Mouse (Mus musculus) heart, embryonic 12.5 days (tissue): ENCODE data around the gene Yars. TPM values are rescaled to one million over a fixed set of nuclear protein-coding genes. Genes with fewer than 3 reads are reported as not detected.
A peak's percentile ranks its signal among the peaks of the same experiment; 100 is the strongest.

Experiments used
- ATAC-seq: fragments of 200-750 bp; cut with Nextera tagmentation; 2 replicates; pipeline ENCODE4 v1.8.0; 2017; ENCODE audit warnings: moderate TSS enrichment, moderate library complexity; ENCODE audit not compliant: insufficient number of reproducible peaks, low FRiP score
- H3K27ac ChIP-seq: fragments of 300-500 bp; sonication (generic); 2 replicates; pipeline ENCODE4 v1.5.1; 2016; ENCODE audit warnings: mild to moderate bottlenecking, moderate library complexity; ENCODE audit not compliant: poor library complexity, severe bottlenecking
- H3K27me3 ChIP-seq: fragments of 300-500 bp; sonication (generic); replicated peaks from 2 replicates; pipeline ENCODE4 v1.6.1; 2016; ENCODE audit warnings: mild to moderate bottlenecking, moderate library complexity
- H3K36me3 ChIP-seq: fragments of 300-500 bp; sonication (generic); 2 replicates; pipeline ENCODE4 v1.6.1; 2016; ENCODE audit warnings: mild to moderate bottlenecking, moderate library complexity
- H3K4me1 ChIP-seq: fragments of 300-500 bp; sonication (generic); replicated peaks from 2 replicates; pipeline ENCODE4 v1.6.1; 2016; ENCODE audit warnings: mild to moderate bottlenecking
- H3K4me2 ChIP-seq: fragments of 300-500 bp; sonication (generic); 2 replicates; pipeline ENCODE4 v1.6.1; 2016; ENCODE audit warnings: mild to moderate bottlenecking, moderate library complexity
- H3K4me3 ChIP-seq: fragments of 300-500 bp; sonication (generic); 2 replicates; pipeline ENCODE4 v1.5.1; 2016; ENCODE audit warnings: mild to moderate bottlenecking
- H3K9ac ChIP-seq: fragments of 300-500 bp; sonication (generic); 2 replicates; pipeline ENCODE4 v1.6.1; 2016; ENCODE audit warnings: mild to moderate bottlenecking, moderate library complexity
- H3K9me3 ChIP-seq: fragments of 300-500 bp; sonication (generic); replicated peaks from 2 replicates; pipeline ENCODE4 v1.6.1; 2016; ENCODE audit warnings: mild to moderate bottlenecking, moderate library complexity
- WGBS: fragments of 180-500 bp; shearing (Covaris S2); methylation state at CpG from one replicate; pipeline ENCODE4 v1.1.7; 2016; 5-methylcytosine and 5-hydroxymethylcytosine counted together
- polyA plus RNA-seq: library from polyadenylated mRNA; unstranded; fragments of >200 nt; fragmentation: Nextera tagmentation; extraction: Ambion mirVana; gene quantifications from 2 replicates; pipeline ENCODE4 v1.2.1, GENCODE M21; 2016

Yars gene
- polyA plus RNA-seq, 1 experiment from 2014 or later, result 49.3 TPM

DNA sequence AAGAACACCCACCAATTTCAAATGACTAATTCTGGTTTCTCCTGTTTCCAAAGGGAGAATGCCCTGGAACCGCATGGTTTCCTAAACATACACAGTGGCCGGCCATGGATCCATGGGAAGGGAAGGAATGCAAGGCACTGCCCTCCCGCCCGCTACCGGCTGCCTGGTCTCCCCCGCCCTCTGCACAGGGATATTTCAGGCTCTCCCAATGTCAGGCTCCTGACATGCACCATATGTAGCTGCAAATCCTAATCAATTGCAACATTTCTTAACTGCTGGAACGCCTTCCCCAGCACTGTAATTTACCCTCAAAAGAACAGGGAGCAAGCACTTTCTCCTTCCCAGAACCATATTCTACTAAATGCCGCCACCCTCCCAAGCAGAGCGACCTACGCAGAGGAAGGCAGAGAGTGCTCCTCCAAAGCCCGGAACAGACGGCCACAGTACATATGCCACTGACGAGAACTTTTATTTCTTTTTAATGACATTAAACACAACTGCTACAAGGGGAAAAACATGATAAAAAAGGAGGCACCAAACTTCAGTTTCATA, 41.9 kb upstream of the Yars start:
- Histone ChIP-seq H3K27ac (no peak overlapping the region), H3K27me3 (no peaks in the 10 kb centered on the region), H3K9ac (no peak overlapping the region), H3K36me3 (peaks cover 42% of the 10 kb centered on the region), H3K4me3 (no peak overlapping the region), H3K4me1 (peaks cover 44% of the 10 kb centered on the region), H3K9me3 (no peaks in the 10 kb centered on the region), H3K4me2 (no peak overlapping the region)
- no peak for ATAC-seq
- 61% methylated on average over 13 of the region's 13 CpGs for WGBS

DNA sequence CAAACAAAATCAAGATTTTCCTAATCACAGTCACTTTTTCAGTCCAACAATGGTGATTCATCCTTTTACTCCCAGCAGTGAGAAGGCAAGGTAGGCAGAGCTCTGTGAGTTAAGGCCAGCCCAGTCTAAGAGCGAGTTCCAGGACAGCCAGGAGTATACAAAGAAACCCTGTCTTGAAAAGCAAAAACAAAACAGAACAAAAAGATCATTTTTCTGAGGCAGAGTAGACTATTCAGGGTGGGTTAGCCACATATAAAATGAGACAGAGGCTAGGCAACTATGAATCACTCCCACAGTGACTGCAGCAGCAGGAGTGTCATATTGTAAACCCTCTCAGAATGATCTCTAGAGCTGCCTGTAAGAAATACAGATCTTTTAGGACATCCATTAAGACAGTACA, 40.2 kb upstream of the Yars start:
- 78% methylated on average over 1 of the region's 1 CpGs for WGBS
- H3K36me3 ChIP-seq, result peaks cover 50% of the 10 kb centered on the region

GRCm38 (mm10) chr4:129151276-129151811, 38.2 kb upstream of the Yars start:
- no peak overlapping the region for H3K4me2 ChIP-seq
- H3K9ac ChIP-seq, result no peak overlapping the region
- peaks cover 22% of the 10 kb centered on the region for H3K4me1 ChIP-seq
- no peaks in the 10 kb centered on the region for H3K27me3 ChIP-seq
- H3K36me3 ChIP-seq, result peaks cover 67% of the 10 kb centered on the region
- no peaks in the 10 kb centered on the region for H3K9me3 ChIP-seq
- H3K4me3 ChIP-seq, result no peak overlapping the region
- no peak for ATAC-seq
- H3K27ac ChIP-seq, result no peak overlapping the region
- 87% methylated on average over 4 of the region's 4 CpGs for WGBS

More for the DNA sequence above, 40.2 kb upstream of the Yars start:
- Histone ChIP-seq H3K27me3 (no peaks in the 10 kb centered on the region), H3K27ac (no peak overlapping the region), H3K4me1 (peaks cover 36% of the 10 kb centered on the region), H3K9ac (no peak overlapping the region), H3K4me2 (no peak overlapping the region), H3K4me3 (no peak overlapping the region), H3K9me3 (no peaks in the 10 kb centered on the region)
- ATAC-seq, result no peak

GRCm38 (mm10) chr4:129157541-129157940, 32.0 kb upstream of the Yars start:
- WGBS, result 73% methylated on average over 5 of the region's 5 CpGs
- H3K27me3 ChIP-seq, result no peaks in the 10 kb centered on the region
- H3K4me1 ChIP-seq, result peaks cover 12% of the 10 kb centered on the region
- H3K4me2 ChIP-seq, result no peak overlapping the region
- no peaks in the 10 kb centered on the region for H3K9me3 ChIP-seq
- H3K27ac ChIP-seq, result no peak overlapping the region
- peaks cover 60% of the 10 kb centered on the region for H3K36me3 ChIP-seq
- ATAC-seq, result no peak
- no peak overlapping the region for H3K4me3 ChIP-seq
- no peak overlapping the region for H3K9ac ChIP-seq

DNA sequence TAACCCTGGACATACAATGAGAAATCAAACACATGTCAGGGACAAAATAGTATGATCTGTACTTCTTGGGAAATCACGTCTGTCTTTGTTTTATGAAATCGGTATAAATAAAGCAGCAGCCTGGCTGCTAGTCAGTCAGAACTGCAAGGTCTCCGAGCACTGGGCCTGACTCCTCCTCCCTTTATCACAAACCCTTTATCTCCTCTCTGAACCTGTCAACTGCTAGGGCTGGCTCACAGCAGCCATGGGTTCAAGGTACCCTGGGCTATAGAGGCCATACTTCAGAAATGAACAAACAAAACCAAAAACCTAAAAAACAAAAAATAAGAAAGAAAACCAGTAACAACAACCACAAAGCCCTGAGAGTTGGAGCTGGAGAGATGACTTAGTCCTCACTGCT, 31.0 kb upstream of the Yars start:
- no peak for ATAC-seq
- H3K36me3 ChIP-seq, result peaks cover 55% of the 10 kb centered on the region

DNA sequence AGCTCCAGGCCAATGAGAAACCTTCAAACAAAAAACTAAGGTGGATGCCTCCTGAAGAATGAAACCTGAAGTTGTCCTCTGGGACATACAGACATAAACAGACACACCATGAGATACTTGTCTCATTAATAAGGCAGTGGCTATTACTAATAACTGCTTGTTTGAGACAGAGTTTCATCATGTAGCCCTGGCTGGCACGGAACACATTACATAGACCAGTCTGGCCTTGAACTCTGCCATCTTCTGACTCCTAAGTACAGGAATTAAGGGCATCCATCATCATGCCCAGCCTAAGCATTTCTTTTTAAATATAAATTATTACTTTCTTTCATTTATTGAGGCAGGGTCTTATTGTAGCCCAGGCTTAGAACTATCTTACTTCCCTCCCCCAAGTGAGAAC, 28.5 kb upstream of the Yars start:
- Histone ChIP-seq H3K27ac (no peak overlapping the region), H3K27me3 (no peaks in the 10 kb centered on the region), H3K4me2 (no peak overlapping the region), H3K4me1 (peaks cover 12% of the 10 kb centered on the region), H3K36me3 (peaks cover 52% of the 10 kb centered on the region), H3K9ac (no peak overlapping the region), H3K9me3 (no peaks in the 10 kb centered on the region), H3K4me3 (no peak overlapping the region)
- WGBS, result 98% methylated on average over 1 of the region's 1 CpGs
- ATAC-seq, result no peak

More for the DNA sequence above, 31.0 kb upstream of the Yars start:
- Histone ChIP-seq H3K9me3 (no peaks in the 10 kb centered on the region), H3K4me3 (no peak overlapping the region), H3K4me2 (no peak overlapping the region), H3K27ac (no peak overlapping the region), H3K27me3 (no peaks in the 10 kb centered on the region), H3K9ac (no peak overlapping the region), H3K4me1 (peaks cover 12% of the 10 kb centered on the region)
- 24% methylated on average over 3 of the region's 3 CpGs for WGBS

- peaks cover 10% of the 10 kb centered on the region for H3K4me1 ChIP-seq
- 84% methylated on average over 4 of the region's 4 CpGs for WGBS
- H3K27me3 ChIP-seq, result no peaks in the 10 kb centered on the region
- H3K36me3 ChIP-seq, result peaks cover 55% of the 10 kb centered on the region
- H3K4me2 ChIP-seq, result no peak overlapping the region
- no peak overlapping the region for H3K9ac ChIP-seq
- no peak overlapping the region for H3K4me3 ChIP-seq
- no peaks in the 10 kb centered on the region for H3K9me3 ChIP-seq
- H3K27ac ChIP-seq, result no peak overlapping the region
- no peak for ATAC-seq
Observed at GRCm38 (mm10) chr4:129161581-129162255, 27.8 kb upstream of the Yars start.

GRCm38 (mm10) chr4:129172529-129172928, 17.0 kb upstream of the Yars start:
- 80% methylated on average over 1 of the region's 1 CpGs for WGBS
- Histone ChIP-seq H3K9ac (no peak overlapping the region), H3K4me1 (no peaks in the 10 kb centered on the region), H3K27me3 (no peaks in the 10 kb centered on the region), H3K36me3 (peaks cover 77% of the 10 kb centered on the region), H3K27ac (no peak overlapping the region), H3K9me3 (peaks cover 5% of the 10 kb centered on the region; the same call in 1 of the 2 replicates), H3K4me3 (no peak overlapping the region), H3K4me2 (no peak overlapping the region)
- no peak for ATAC-seq

GRCm38 (mm10) chr4:129179560-129179959, 10.0 kb upstream of the Yars start:
- ATAC-seq, result no peak
- WGBS, result 72% methylated on average over 1 of the region's 1 CpGs
- Histone ChIP-seq H3K36me3 (peaks cover 54% of the 10 kb centered on the region), H3K9me3 (no peaks in the 10 kb centered on the region), H3K27me3 (no peaks in the 10 kb centered on the region), H3K27ac (no peak overlapping the region), H3K4me3 (no peak overlapping the region), H3K4me1 (no peaks in the 10 kb centered on the region), H3K9ac (no peak overlapping the region), H3K4me2 (no peak overlapping the region)

GRCm38 (mm10) chr4:129188041-129188659, 1.4 kb upstream of the Yars start:
- H3K27ac ChIP-seq, result peak overlapping the region; percentile 92
- H3K36me3 ChIP-seq, result peaks cover 6% of the 10 kb centered on the region; the same call in 1 of the 2 replicates
- 40% methylated on average over 5 of the region's 5 CpGs for WGBS
- no peaks in the 10 kb centered on the region for H3K27me3 ChIP-seq
- peak overlapping the region; percentile 96 for H3K9ac ChIP-seq
- H3K4me1 ChIP-seq, result peaks cover 20% of the 10 kb centered on the region
- no peaks in the 10 kb centered on the region for H3K9me3 ChIP-seq
- peak overlapping the region; percentile 96 for H3K4me3 ChIP-seq
- ATAC-seq, result no peak
- H3K4me2 ChIP-seq, result peak overlapping the region; percentile 75

DNA sequence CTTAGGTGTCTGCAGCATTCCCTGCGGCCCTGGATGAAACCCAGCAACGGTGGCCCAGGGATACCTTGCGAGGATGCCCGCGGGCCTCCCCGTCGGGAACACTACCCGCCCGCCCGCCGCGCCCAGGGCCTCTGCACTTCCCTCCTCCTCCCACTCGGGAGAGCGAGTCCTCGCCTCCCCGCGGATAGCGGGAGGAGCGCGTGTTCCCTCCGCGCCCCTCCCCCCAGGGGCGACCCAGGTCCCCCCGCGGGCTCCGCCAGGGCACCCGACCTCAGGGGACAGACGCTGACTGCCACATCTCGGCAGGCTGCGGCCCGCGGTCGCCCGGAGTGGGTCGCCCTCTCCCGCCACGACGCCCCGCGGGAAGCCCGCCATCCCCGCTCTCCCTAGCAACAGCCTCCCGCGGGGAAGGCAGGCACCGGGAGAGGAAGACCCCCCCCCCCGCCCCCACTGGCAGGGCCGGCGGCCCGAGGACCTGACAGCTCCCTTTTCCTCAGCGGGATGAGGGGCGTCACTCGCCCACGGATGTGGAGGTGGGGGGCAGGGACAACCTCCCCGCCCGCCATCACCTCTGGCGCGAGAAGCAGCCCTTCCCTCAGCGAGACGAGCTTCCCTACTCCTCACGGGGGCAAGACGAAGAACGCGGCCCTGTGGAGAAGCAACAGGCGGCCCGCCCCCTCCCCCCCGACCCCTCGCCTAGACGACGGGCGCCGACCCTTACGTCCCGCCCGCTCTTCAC, 588 bp upstream of the Yars start:
- peak overlapping the region; percentile 92 for H3K27ac ChIP-seq
- H3K4me3 ChIP-seq, result peak overlapping the region; percentile 96
- ATAC-seq, result peak; percentile 52
- no peaks in the 10 kb centered on the region for H3K27me3 ChIP-seq
- no peaks in the 10 kb centered on the region for H3K9me3 ChIP-seq
- peak overlapping the region; percentile 96 for H3K9ac ChIP-seq
- WGBS, result under 1% methylated on average over 66 of the region's 74 CpGs
- peaks cover 20% of the 10 kb centered on the region for H3K4me1 ChIP-seq
- peaks cover 11% of the 10 kb centered on the region for H3K36me3 ChIP-seq
- peak overlapping the region; percentile 75 for H3K4me2 ChIP-seq
